Mouse (Mus musculus) limb, embryonic 13.5 days (tissue): ENCODE results near the gene Disp3. TPM values are rescaled to one million over a fixed set of nuclear protein-coding genes. Genes with fewer than 3 reads are reported as not detected.

Source experiments
- ATAC-seq: fragments of 200-750 bp; cut with Nextera tagmentation; 2 replicates; pipeline ENCODE4 v1.8.0; 2017; ENCODE audit warnings: low read depth, moderate number of reproducible peaks, moderate TSS enrichment; ENCODE audit not compliant: low FRiP score
- H3K27ac ChIP-seq: fragments of 300-500 bp; sonication (generic); 2 replicates; pipeline ENCODE4 v1.5.1; 2015; ENCODE audit warnings: inconsistent platforms, mild to moderate bottlenecking, moderate library complexity
- H3K27me3 ChIP-seq: fragments of 300-500 bp; sonication (generic); 2 replicates; pipeline ENCODE4 v1.6.1; 2015; ENCODE audit warnings: mild to moderate bottlenecking, inconsistent platforms
- H3K36me3 ChIP-seq: fragments of 300-500 bp; sonication (generic); 2 replicates; pipeline ENCODE4 v1.6.1; 2015; ENCODE audit warnings: inconsistent platforms, mild to moderate bottlenecking, moderate library complexity
- H3K4me1 ChIP-seq: fragments of 300-500 bp; sonication (generic); 2 replicates; pipeline ENCODE4 v1.6.1; 2015; ENCODE audit warnings: inconsistent platforms
- H3K4me2 ChIP-seq: fragments of 300-500 bp; sonication (generic); replicated peaks from 2 replicates; pipeline ENCODE4 v1.6.1; 2015; ENCODE audit warnings: inconsistent platforms, mild to moderate bottlenecking, moderate library complexity
- H3K4me3 ChIP-seq: fragments of 300-500 bp; sonication (generic); 2 replicates; pipeline ENCODE4 v1.5.1; 2015; ENCODE audit warnings: moderate library complexity, mild to moderate bottlenecking, inconsistent platforms
- H3K9ac ChIP-seq: fragments of 300-500 bp; sonication (generic); 2 replicates; pipeline ENCODE4 v1.6.1; 2015; ENCODE audit warnings: mild to moderate bottlenecking, inconsistent platforms
- H3K9me3 ChIP-seq: fragments of 300-500 bp; sonication (generic); 2 replicates; pipeline ENCODE4 v1.6.1; 2016; ENCODE audit warnings: inconsistent platforms
- WGBS: fragments of 180-500 bp; shearing (Covaris S2); methylation state at CpG from one replicate; pipeline ENCODE4 v1.1.7; 2015; 5-methylcytosine and 5-hydroxymethylcytosine counted together
- polyA plus RNA-seq: library from polyadenylated mRNA; unstranded; fragments of >200 nt; fragmentation: Nextera tagmentation; extraction: Ambion mirVana; gene quantifications from 2 replicates; pipeline ENCODE4 v1.2.1, GENCODE M21; 2015

Gene Disp3
- polyA plus RNA-seq, 1 experiment from 2014 or later, result 0.32 TPM

DNA sequence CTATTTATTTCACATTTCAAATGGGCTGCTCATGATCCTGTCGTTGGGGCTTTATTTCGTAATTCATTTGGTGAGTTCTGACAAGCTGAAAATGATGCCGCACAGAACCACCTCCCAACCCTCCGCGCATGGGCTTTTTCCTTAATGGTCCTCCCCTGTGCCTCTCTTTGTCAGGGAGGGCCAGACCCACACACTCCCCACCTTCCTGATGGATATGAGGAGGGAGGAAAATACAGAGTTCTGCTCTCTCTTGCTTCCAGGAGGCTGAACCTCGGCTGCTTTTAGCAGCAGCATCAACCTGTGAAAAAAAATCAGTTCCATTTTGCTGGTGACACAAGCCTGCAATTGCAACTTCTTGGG lies 82.9 kb downstream of the Disp3 start:
- peaks cover 14% of the 10 kb centered on the region for H3K27me3 ChIP-seq
- H3K4me3 ChIP-seq, result no peak overlapping the region
- H3K9ac ChIP-seq, result no peak overlapping the region
- H3K27ac ChIP-seq, result no peak overlapping the region
- no peak overlapping the region for H3K4me2 ChIP-seq
- WGBS, result 65% methylated on average over 6 of the region's 6 CpGs
- no peaks in the 10 kb centered on the region for H3K4me1 ChIP-seq
- H3K36me3 ChIP-seq, result no peaks in the 10 kb centered on the region
- no peak for ATAC-seq
- no peaks in the 10 kb centered on the region for H3K9me3 ChIP-seq

DNA sequence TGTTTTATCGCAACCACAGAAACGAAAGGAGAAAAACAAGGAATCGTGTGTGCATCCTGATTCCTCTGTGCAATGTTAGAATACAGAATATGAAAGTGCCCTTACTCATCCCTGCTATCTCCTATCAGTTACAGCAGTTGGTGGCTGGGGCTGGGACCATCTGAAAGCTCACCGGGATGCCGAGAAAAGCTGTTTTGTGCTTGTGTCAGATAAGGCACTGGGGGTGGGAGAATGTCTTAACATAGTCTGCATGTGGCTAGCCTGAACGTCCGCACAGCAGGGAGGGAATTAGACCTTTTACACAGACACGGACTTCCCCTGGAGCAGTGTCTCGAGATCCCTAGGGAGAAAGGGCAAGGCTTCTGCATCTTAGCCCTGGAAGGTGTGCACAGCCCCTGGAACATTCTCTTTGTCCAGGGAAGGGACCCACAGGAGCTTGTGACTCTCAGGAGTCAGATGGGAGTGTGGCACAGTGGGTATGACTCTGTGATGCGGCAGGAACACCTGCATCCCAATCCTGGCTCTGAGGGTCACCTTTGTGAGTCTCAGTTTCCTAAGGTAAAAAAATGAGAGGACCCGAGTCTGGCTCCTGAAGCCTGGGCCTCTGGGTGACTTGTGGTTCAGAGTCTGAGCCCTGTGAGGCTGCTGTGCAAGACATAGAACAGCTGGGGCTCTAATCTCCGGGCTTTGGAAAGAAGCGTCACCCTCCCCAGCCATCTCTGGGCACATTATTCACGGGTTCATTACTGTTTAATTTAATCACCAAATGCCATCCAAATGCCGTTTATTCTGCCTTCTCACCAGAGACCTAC lies 83.5 kb downstream of the Disp3 start:
- no peaks in the 10 kb centered on the region for H3K9me3 ChIP-seq
- WGBS, result 63% methylated on average over 15 of the region's 15 CpGs
- ATAC-seq, result no peak
- no peaks in the 10 kb centered on the region for H3K36me3 ChIP-seq
- no peak overlapping the region for H3K4me3 ChIP-seq
- no peak overlapping the region for H3K4me2 ChIP-seq
- no peaks in the 10 kb centered on the region for H3K4me1 ChIP-seq
- no peak overlapping the region for H3K9ac ChIP-seq
- H3K27ac ChIP-seq, result no peak overlapping the region
- peaks cover 15% of the 10 kb centered on the region for H3K27me3 ChIP-seq

DNA sequence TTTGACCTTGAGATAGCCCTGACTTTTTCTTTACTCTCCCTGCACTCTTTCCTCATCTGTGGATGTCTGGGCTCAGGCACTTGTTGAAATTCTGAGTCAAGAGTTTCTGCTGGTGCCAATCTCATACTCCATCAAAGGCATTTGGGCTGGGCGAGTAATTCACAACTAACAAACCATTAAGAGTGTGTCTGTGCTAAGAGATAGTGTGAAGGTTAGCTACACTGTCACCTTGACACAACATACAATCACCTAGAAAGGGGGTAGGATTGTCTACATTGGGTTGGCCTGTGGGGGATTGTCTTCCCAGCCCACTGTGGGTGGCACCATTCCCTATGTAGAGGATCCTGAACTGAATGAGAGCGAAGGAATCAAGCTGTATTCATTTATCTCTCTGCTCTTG lies 84.2 kb downstream of the Disp3 start:
- Histone ChIP-seq H3K4me1 (no peaks in the 10 kb centered on the region), H3K27me3 (peaks cover 21% of the 10 kb centered on the region), H3K27ac (no peak overlapping the region), H3K9ac (no peak overlapping the region), H3K4me3 (no peak overlapping the region), H3K4me2 (no peak overlapping the region), H3K36me3 (no peaks in the 10 kb centered on the region), H3K9me3 (no peaks in the 10 kb centered on the region)
- 84% methylated on average over 2 of the region's 2 CpGs for WGBS
- no peak for ATAC-seq

DNA sequence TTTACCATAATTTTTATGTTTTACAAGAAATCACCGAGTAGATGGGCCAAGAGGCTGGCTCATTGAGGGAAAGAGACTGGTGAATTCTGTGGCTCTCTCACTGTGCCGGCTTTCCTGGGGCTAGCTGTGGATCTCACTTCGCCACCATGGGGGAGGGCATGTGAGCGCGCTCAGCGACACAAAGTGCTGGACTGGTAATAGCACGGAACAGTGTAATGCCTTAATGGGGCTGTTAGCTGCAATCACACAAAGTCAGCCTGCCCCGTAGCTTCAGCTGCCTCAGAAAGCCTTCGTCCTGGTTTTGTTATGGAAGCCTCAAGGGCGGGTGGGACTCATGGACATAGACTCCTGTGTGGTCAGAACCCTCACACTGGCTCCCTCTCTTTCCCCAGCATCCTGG lies 89.0 kb downstream of the Disp3 start:
- H3K4me1 ChIP-seq, result no peaks in the 10 kb centered on the region
- no peak overlapping the region for H3K4me2 ChIP-seq
- no peak overlapping the region for H3K4me3 ChIP-seq
- H3K9me3 ChIP-seq, result no peaks in the 10 kb centered on the region
- H3K27me3 ChIP-seq, result peaks cover 23% of the 10 kb centered on the region
- H3K27ac ChIP-seq, result no peak overlapping the region
- WGBS, result 35% methylated on average over 10 of the region's 10 CpGs
- H3K9ac ChIP-seq, result no peak overlapping the region
- H3K36me3 ChIP-seq, result no peaks in the 10 kb centered on the region
- no peak for ATAC-seq

DNA sequence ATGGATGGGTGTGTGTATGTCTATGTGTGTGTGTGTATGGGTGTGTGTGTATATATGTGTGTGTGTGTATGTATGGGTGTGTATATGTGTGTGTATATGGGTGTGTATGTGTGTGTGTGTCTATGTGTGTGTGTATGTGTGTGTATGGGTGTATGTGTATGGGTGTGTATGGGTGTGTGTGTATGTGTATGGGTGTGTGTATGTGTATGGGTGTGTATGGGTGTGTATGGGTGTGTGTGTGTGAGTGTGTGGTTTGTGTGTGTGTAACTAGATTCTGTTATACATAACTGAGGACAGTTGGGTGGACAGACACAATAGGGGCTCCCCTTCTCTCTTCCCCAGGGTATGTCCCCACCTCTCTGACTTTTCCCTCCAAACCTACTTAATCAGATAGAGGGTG lies 93.4 kb downstream of the Disp3 start:
- Histone ChIP-seq H3K4me3 (no peak overlapping the region), H3K27me3 (peaks cover 14% of the 10 kb centered on the region; the same call in 1 of the 2 replicates), H3K4me1 (peaks cover 6% of the 10 kb centered on the region), H3K36me3 (no peaks in the 10 kb centered on the region), H3K4me2 (no peak overlapping the region), H3K27ac (no peak overlapping the region), H3K9me3 (no peaks in the 10 kb centered on the region), H3K9ac (no peak overlapping the region)
- no peak for ATAC-seq

DNA sequence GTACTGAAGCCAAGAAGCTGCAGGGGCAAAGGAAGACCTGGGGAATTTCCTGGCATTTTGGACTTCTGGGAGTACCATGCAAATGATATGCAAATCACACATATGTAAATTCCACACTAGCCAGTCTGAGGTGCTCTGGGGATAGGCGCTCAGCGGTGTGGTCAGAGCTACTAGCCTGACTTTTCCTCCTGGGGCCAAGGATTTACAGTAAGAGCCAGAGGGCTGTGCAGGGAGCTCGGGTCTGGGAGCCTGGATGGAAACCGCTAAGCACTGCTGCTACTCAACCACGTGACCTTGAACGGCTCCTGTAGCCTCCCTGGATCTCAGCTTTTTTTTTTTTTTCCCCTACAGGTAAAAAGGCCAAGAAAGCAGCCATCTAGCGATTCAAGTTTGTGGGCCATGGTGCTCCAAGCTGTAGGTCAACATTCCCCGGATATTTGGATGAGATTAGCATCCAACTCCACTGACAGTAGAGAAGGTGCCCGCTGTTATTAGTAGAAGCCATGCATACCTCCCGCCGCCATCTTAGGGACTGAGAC lies 95.0 kb downstream of the Disp3 start:
- H3K27me3 ChIP-seq, result 0 out of 2 replicates have a peak, but pooled peaks cover 4% of the 10 kb centered on the region
- no peak overlapping the region for H3K27ac ChIP-seq
- ATAC-seq, result no peak
- no peaks in the 10 kb centered on the region for H3K36me3 ChIP-seq
- H3K4me2 ChIP-seq, result no peak overlapping the region
- no peaks in the 10 kb centered on the region for H3K9me3 ChIP-seq
- H3K9ac ChIP-seq, result no peak overlapping the region
- peaks cover 6% of the 10 kb centered on the region for H3K4me1 ChIP-seq
- H3K4me3 ChIP-seq, result no peak overlapping the region
- WGBS, result 30% methylated on average over 11 of the region's 11 CpGs

Other genes starting within 250 kb of the Disp3 start
- 7.5 and 8.2 TPM in 2 replicates for gene Clcn6, start 249.1 kb downstream of the Disp3 start, polyA plus RNA-seq
- 24.3 and 24.9 TPM in 2 replicates for gene Mthfr, start 248.9 kb downstream of the Disp3 start, polyA plus RNA-seq
- gene Agtrap, start 199.9 kb downstream of the Disp3 start, polyA plus RNA-seq, result 13.2 and 14.1 TPM in 2 replicates
- gene Mad2l2, start 157.6 kb downstream of the Disp3 start, polyA plus RNA-seq, result 78.3 and 85.2 TPM in 2 replicates
- 0.76 and 0.80 TPM in 2 replicates for gene Draxin, start 157.3 kb downstream of the Disp3 start, polyA plus RNA-seq
- 11.9 and 13.0 TPM in 2 replicates for gene Fbxo6, start 135.8 kb downstream of the Disp3 start, polyA plus RNA-seq
- 14.6 and 16.6 TPM in 2 replicates for gene Fbxo44, start 127.5 kb downstream of the Disp3 start, polyA plus RNA-seq
- 5.5 and 5.9 TPM in 2 replicates for gene Fbxo2, start 127.3 kb downstream of the Disp3 start, polyA plus RNA-seq
- 21.3 and 23.1 TPM in 2 replicates for gene Ubiad1, start 156.8 kb upstream of the Disp3 start, polyA plus RNA-seq
- 15.8 and 16.5 TPM in 2 replicates for gene Mtor, start 160.6 kb upstream of the Disp3 start, polyA plus RNA-seq
- 1.3 and 2.0 TPM in 2 replicates for gene Angptl7, start 212.5 kb upstream of the Disp3 start, polyA plus RNA-seq